Mouse (Mus musculus): ENCODE data around the gene Lipn.

The Lipn gene

GRCm38 (mm10) chr19:34066779-34067472 lies at the start of gene Lipn:
TSS of gene Lipn (plus strand) at chr19:34067358.
- H3K4me3 ChIP-seq (replicated peaks; ENCODE audit: low read length): no peak within 1 kb of the TSS
- H3K36me3 ChIP-seq (ENCODE audit: insufficient read depth, low read length): no peaks in the 10 kb centered on the region
- no peaks in the 10 kb centered on the region for H3K27me3 ChIP-seq (ENCODE audit: insufficient read depth, low read length)
- peaks cover 3% of the 10 kb centered on the region for H3K4me1 ChIP-seq (replicated peaks; ENCODE audit: low read depth, low read length)
- TF ChIP-seq POU5F1 (IDR thresholded peaks at IDR 0.05; ENCODE audit: borderline replicate concordance, low read length) (no peak), CTCF (conservative IDR thresholded peaks at IDR 0.05; ENCODE audit: low read length) (no peak), NANOG (IDR thresholded peaks at IDR 0.05; ENCODE audit: borderline replicate concordance, low read length) (no peak)
- no peaks in the 10 kb centered on the region for H3K9me3 ChIP-seq (ENCODE audit: low read length)

DNA sequence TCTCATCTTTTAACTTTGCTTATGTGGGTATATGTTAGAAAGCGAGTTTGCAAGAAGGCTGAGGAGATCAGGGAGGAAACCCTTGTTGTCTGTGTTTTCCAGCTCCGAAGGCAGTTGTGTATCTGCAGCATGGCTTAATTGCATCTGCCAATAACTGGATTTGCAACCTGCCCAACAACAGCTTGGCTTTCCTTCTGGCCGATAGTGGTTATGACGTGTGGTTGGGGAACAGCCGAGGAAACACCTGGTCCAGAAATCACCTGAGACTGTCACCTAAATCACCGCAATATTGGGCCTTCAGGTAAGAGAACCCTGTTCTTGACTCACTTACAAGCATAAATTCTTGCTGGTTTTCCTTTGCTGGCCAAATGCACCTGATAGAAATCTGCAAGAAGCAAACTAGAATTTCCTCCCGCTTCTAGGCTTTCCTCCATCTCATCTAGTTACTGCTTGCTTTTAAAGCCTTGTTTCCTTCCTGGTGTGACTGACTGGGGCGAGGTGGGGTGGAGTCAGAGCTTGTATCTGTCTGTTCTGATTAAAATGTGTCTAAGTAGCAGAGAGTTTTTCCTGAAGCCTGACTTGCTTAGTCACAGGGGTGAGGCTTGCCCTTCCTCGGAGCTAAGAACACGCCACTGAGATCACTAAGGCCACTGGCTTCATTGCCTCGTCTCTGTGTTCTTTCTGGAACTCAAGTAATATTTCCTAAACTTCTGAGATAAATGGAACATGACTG lies 45.6 kb upstream of the Lipn start:
- peaks cover 12% of the 10 kb centered on the region for H3K9me3 ChIP-seq (ENCODE audit: low read length)
- TF ChIP-seq POU5F1 (IDR thresholded peaks at IDR 0.05; ENCODE audit: borderline replicate concordance, low read length) (no peak), CTCF (conservative IDR thresholded peaks at IDR 0.05; ENCODE audit: low read length) (no peak), NANOG (IDR thresholded peaks at IDR 0.05; ENCODE audit: borderline replicate concordance, low read length) (no peak)
- no peaks in the 10 kb centered on the region for H3K4me1 ChIP-seq (replicated peaks; ENCODE audit: low read depth, low read length)
- no peaks in the 10 kb centered on the region for H3K36me3 ChIP-seq (ENCODE audit: insufficient read depth, low read length)
- H3K4me3 ChIP-seq (replicated peaks; ENCODE audit: low read length): no peak overlapping the region
- no peaks in the 10 kb centered on the region for H3K27me3 ChIP-seq (ENCODE audit: insufficient read depth, low read length)

DNA sequence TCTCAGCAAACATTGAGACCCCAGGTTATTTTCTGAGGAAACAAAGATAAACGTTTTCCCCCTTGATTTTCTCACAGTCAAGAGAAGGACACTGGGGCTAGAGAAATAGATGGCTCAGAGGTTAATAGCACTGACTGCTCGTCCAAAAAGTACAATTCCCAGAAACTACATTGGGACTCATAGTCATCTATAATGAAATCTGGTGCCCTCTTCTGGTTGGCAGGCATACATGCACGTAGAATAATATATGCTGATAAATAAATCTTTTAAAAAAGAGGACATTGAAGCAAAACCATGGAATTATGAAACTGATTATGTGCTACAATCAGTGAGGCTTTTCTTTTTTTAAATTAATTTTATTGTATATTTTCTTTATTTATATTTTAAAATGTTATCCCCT lies 44.4 kb upstream of the Lipn start:
- H3K4me3 ChIP-seq (replicated peaks; ENCODE audit: low read length): no peak overlapping the region
- no peaks in the 10 kb centered on the region for H3K27me3 ChIP-seq (ENCODE audit: insufficient read depth, low read length)
- TF ChIP-seq POU5F1 (IDR thresholded peaks at IDR 0.05; ENCODE audit: borderline replicate concordance, low read length) (no peak), CTCF (conservative IDR thresholded peaks at IDR 0.05; ENCODE audit: low read length) (peak; percentile 43)
- no peaks in the 10 kb centered on the region for H3K36me3 ChIP-seq (ENCODE audit: insufficient read depth, low read length)
- peaks cover 12% of the 10 kb centered on the region for H3K9me3 ChIP-seq (ENCODE audit: low read length)
- H3K4me1 ChIP-seq (replicated peaks; ENCODE audit: low read depth, low read length): no peaks in the 10 kb centered on the region

DNA sequence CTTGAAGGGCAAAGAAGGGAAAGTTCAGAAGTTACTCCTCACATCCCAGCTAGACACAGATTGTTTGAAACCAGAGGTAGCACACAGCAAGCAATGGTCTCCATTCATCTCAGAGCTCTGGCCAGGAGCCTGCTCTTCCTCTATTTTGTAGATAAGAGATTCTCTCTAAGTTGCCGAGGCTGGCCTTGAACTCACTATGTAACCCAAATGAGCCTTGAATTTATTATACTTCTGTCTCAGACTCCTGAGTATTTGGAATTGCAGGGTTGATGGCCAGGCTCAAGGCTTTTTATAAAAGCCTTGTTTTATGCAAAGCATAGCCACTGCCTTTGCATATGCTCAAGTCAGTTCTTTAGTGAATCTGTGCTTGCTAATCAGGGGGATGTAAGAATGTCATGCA lies 27.4 kb upstream of the Lipn start:
- Histone ChIP-seq H3K9me3 (ENCODE audit: low read length) (no peaks in the 10 kb centered on the region), H3K36me3 (ENCODE audit: insufficient read depth, low read length) (no peaks in the 10 kb centered on the region), H3K27me3 (ENCODE audit: insufficient read depth, low read length) (no peaks in the 10 kb centered on the region), H3K4me1 (replicated peaks; ENCODE audit: low read depth, low read length) (no peaks in the 10 kb centered on the region), H3K4me3 (replicated peaks; ENCODE audit: low read length) (no peak overlapping the region)
- no peak for TF ChIP-seq CTCF (conservative IDR thresholded peaks at IDR 0.05; ENCODE audit: low read length)
- TF ChIP-seq POU5F1 (IDR thresholded peaks at IDR 0.05; ENCODE audit: borderline replicate concordance, low read length): no peak
- TF ChIP-seq NANOG (IDR thresholded peaks at IDR 0.05; ENCODE audit: borderline replicate concordance, low read length): no peak

GRCm38 (mm10) chr19:34043008-34043407 lies 24.1 kb upstream of the Lipn start:
- Histone ChIP-seq H3K9me3 (ENCODE audit: low read length) (no peaks in the 10 kb centered on the region), H3K27me3 (ENCODE audit: insufficient read depth, low read length) (no peaks in the 10 kb centered on the region), H3K36me3 (ENCODE audit: insufficient read depth, low read length) (no peaks in the 10 kb centered on the region), H3K4me3 (replicated peaks; ENCODE audit: low read length) (no peak overlapping the region), H3K4me1 (replicated peaks; ENCODE audit: low read depth, low read length) (no peaks in the 10 kb centered on the region)
- TF ChIP-seq POU5F1 (IDR thresholded peaks at IDR 0.05; ENCODE audit: borderline replicate concordance, low read length): no peak
- no peak for TF ChIP-seq NANOG (IDR thresholded peaks at IDR 0.05; ENCODE audit: borderline replicate concordance, low read length)
- no peak for TF ChIP-seq CTCF (conservative IDR thresholded peaks at IDR 0.05; ENCODE audit: low read length)

DNA sequence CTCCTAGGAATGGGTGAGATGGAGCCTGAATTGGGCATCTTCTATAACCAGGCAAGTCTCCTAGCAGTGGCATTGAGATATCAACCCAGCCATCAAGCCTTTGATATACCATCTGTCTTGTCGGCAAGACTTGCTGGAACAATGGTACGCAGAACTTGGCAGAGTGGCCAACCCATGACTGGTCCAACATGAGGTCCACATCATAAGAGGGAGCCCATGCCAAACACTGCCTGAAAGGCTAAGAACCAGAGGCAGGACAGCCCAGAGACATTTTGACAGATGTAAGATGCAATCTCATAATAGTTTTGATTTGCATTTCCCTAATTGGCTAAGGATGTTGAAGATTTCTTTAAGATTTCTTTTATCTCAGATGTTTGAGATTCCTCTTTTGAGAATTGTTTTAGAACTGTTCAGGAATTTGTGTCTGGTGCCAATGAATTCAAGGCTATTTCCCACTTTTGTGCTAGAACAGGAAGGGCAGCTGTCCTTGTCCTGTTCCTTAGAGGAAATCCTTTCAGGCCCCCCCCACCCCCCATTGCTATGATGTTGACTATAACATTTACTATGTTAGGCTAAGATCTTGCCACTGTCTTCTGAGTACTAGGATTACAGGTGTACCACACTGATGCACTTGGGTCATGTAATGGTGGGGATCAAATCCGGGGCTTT lies 17.7 kb upstream of the Lipn start:
- H3K4me1 ChIP-seq (replicated peaks; ENCODE audit: low read depth, low read length): no peaks in the 10 kb centered on the region
- no peak for TF ChIP-seq POU5F1 (IDR thresholded peaks at IDR 0.05; ENCODE audit: borderline replicate concordance, low read length)
- TF ChIP-seq NANOG (IDR thresholded peaks at IDR 0.05; ENCODE audit: borderline replicate concordance, low read length): no peak
- no peak for TF ChIP-seq CTCF (conservative IDR thresholded peaks at IDR 0.05; ENCODE audit: low read length)
- no peaks in the 10 kb centered on the region for H3K9me3 ChIP-seq (ENCODE audit: low read length)

GRCm38 (mm10) chr19:34051502-34051901 lies 15.7 kb upstream of the Lipn start:
- Histone ChIP-seq H3K9me3 (ENCODE audit: low read length) (no peaks in the 10 kb centered on the region), H3K4me1 (replicated peaks; ENCODE audit: low read depth, low read length) (no peaks in the 10 kb centered on the region), H3K4me3 (replicated peaks; ENCODE audit: low read length) (no peak overlapping the region), H3K36me3 (ENCODE audit: insufficient read depth, low read length) (no peaks in the 10 kb centered on the region), H3K27me3 (ENCODE audit: insufficient read depth, low read length) (no peaks in the 10 kb centered on the region)
- TF ChIP-seq POU5F1 (IDR thresholded peaks at IDR 0.05; ENCODE audit: borderline replicate concordance, low read length): no peak
- TF ChIP-seq CTCF (conservative IDR thresholded peaks at IDR 0.05; ENCODE audit: low read length): no peak

More for the DNA sequence above, 17.7 kb upstream of the Lipn start:
- H3K36me3 ChIP-seq (ENCODE audit: insufficient read depth, low read length): no peaks in the 10 kb centered on the region
- no peaks in the 10 kb centered on the region for H3K27me3 ChIP-seq (ENCODE audit: insufficient read depth, low read length)
- no peak overlapping the region for H3K4me3 ChIP-seq (replicated peaks; ENCODE audit: low read length)

DNA sequence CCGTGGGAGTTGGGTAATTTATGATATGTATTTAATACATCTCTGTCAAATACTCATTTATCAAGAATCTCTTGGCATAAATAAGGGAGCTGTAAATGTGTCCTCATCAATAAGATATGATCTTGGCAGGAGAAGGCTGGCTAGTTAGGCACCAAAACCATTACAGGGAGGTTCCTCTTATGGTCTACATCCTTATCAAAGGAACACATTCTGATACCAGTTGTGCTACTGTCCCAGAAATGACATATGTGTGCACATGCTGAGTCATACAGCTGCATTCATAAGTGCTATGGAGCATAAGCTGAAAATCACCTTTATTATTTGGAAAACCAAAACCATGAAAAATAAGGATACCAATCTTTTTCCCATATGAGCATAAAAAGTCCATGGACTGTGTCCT lies 3.6 kb upstream of the Lipn start:
- Histone ChIP-seq H3K4me1 (replicated peaks; ENCODE audit: low read depth, low read length) (peaks cover 3% of the 10 kb centered on the region), H3K9me3 (ENCODE audit: low read length) (no peaks in the 10 kb centered on the region), H3K27me3 (ENCODE audit: insufficient read depth, low read length) (no peaks in the 10 kb centered on the region), H3K4me3 (replicated peaks; ENCODE audit: low read length) (no peak overlapping the region), H3K36me3 (ENCODE audit: insufficient read depth, low read length) (no peaks in the 10 kb centered on the region)
- TF ChIP-seq CTCF (conservative IDR thresholded peaks at IDR 0.05; ENCODE audit: low read length): no peak
